Mouse (Mus musculus) liver, adult 10 weeks (tissue): ENCODE measurements around the gene Rab9b. TPM values are rescaled to one million over a fixed set of nuclear protein-coding genes. Genes with fewer than 3 reads are reported as not detected.

Source experiments
- polyA plus RNA-seq: library from polyadenylated mRNA; stranded (reverse); fragments of 350-450 nt; fragmentation: Illumina TruSeq; extraction: RNeasy Lipid Tissue Mini Kit (QIAGEN cat#74804); gene quantifications from one replicate; pipeline ENCODE4 v1.2.3, GENCODE M21; 2014; ENCODE audit warnings: low read depth, low replicate concordance

Rab9b gene
- polyA plus RNA-seq: not detected

GRCm38 (mm10) chrX:136868061-136869040, at the start of gene Rab9b:
Gene Rab9b (minus strand): TSS chrX:136868755.

GRCm38 (mm10) chrX:136822371-136822770, 46.2 kb downstream of the Rab9b start, which contains the start of gene Plp1:
Gene Plp1 (plus strand): TSS chrX:136822671.

Other genes starting within 250 kb of the Rab9b start
- gene Tceal1, start 160.8 kb downstream of the Rab9b start, polyA plus RNA-seq: 1.6 TPM
- gene Morf4l2, start 125.1 kb downstream of the Rab9b start, polyA plus RNA-seq: 218 TPM
- gene Glra4, start 88.6 kb downstream of the Rab9b start, polyA plus RNA-seq: not detected
- gene Plp1, start 46.1 kb downstream of the Rab9b start, polyA plus RNA-seq: 1.2 TPM
- not detected for gene H2bfm, start 58.6 kb upstream of the Rab9b start, polyA plus RNA-seq
- 18.0 TPM for gene Tmsb15b2, start 106.7 kb upstream of the Rab9b start, polyA plus RNA-seq
- 3.7 TPM for gene Tmsb15l, start 108.1 kb upstream of the Rab9b start, polyA plus RNA-seq
- gene Tmsb15b1, start 108.1 kb upstream of the Rab9b start, polyA plus RNA-seq: 3.3 TPM
- gene Zcchc18, start 124.4 kb upstream of the Rab9b start, polyA plus RNA-seq: not detected
- gene Slc25a53, start 169.5 kb upstream of the Rab9b start, polyA plus RNA-seq: 2.5 TPM
- 7.7 TPM for gene Fam199x, start 180.8 kb upstream of the Rab9b start, polyA plus RNA-seq